Mouse (Mus musculus): ENCODE measurements around the gene Ostm1.

Ostm1 gene

GRCm38 (mm10) chr10:42583157-42583872, at the start of gene Ostm1, which contains the start of gene Nr2e1:
TSS of gene Ostm1 (plus strand) at chr10:42583822.
TSS of gene Nr2e1 (minus strand) at chr10:42583632.
- no peak for DNase-seq (ENCODE audit: low read depth, low spot score)

- peak; percentile 52 for DNase-seq (ENCODE audit: low read depth, low spot score)
These were observed 49.7 kb upstream of the Ostm1 start for GRCm38 (mm10) chr10:42533836-42534453.

- DNase-seq (ENCODE audit: low read depth, low spot score): peak; percentile 71
These were observed 45.9 kb upstream of the Ostm1 start for GRCm38 (mm10) chr10:42537571-42538316.

- no peak for DNase-seq (ENCODE audit: low read depth, low spot score)
These were observed 37.7 kb upstream of the Ostm1 start for GRCm38 (mm10) chr10:42545707-42546503.

GRCm38 (mm10) chr10:42546507-42546906, 37.1 kb upstream of the Ostm1 start:
- no peak for DNase-seq (ENCODE audit: low read depth, low spot score)

GRCm38 (mm10) chr10:42559581-42560200, 23.9 kb upstream of the Ostm1 start:
- no peak for DNase-seq (ENCODE audit: low read depth, low spot score)

- no peak for DNase-seq (ENCODE audit: low read depth, low spot score)
These were observed 21.4 kb upstream of the Ostm1 start for GRCm38 (mm10) chr10:42562272-42562671.

- DNase-seq (ENCODE audit: low read depth, low spot score): no peak
These were observed 11.1 kb upstream of the Ostm1 start for GRCm38 (mm10) chr10:42572567-42572966.

GRCm38 (mm10) chr10:42572971-42573370, 10.7 kb upstream of the Ostm1 start:
- no peak for DNase-seq (ENCODE audit: low read depth, low spot score)

- DNase-seq (ENCODE audit: low read depth, low spot score): no peak
These were observed 9.0 kb upstream of the Ostm1 start for GRCm38 (mm10) chr10:42574639-42575038.

GRCm38 (mm10) chr10:42577525-42578280, 5.9 kb upstream of the Ostm1 start:
- DNase-seq (ENCODE audit: low read depth, low spot score): no peak

GRCm38 (mm10) chr10:42578281-42578675, 5.3 kb upstream of the Ostm1 start:
- DNase-seq (ENCODE audit: low read depth, low spot score): no peak

- no peak for DNase-seq (ENCODE audit: low read depth, low spot score)
These were observed 4.7 kb upstream of the Ostm1 start for GRCm38 (mm10) chr10:42578698-42579474.

- no peak for DNase-seq (ENCODE audit: low read depth, low spot score)
These were observed 4.0 kb upstream of the Ostm1 start for GRCm38 (mm10) chr10:42579475-42580130.

- DNase-seq (ENCODE audit: low read depth, low spot score): no peak
These were observed 3.3 kb upstream of the Ostm1 start for GRCm38 (mm10) chr10:42580131-42580950.

- no peak for DNase-seq (ENCODE audit: low read depth, low spot score)
These were observed 2.7 kb upstream of the Ostm1 start for GRCm38 (mm10) chr10:42580951-42581277.

- DNase-seq (ENCODE audit: low read depth, low spot score): no peak
These were observed 1.7 kb upstream of the Ostm1 start for GRCm38 (mm10) chr10:42581694-42582565.
